Mouse (Mus musculus) lung, adult 2 months (tissue): ENCODE measurements around the gene Map4k5.

Source experiments
- CTCF ChIP-seq: fragments of 200-500 bp; IDR thresholded peaks from 2 replicates; pipeline ENCODE4 v1.5.1; 2011; ENCODE audit warnings: mild to moderate bottlenecking, low read length, control low read depth; ENCODE audit not compliant: insufficient read depth
- POLR2A ChIP-seq: fragments of 200-500 bp; IDR thresholded peaks from 2 replicates; pipeline ENCODE4 v1.6.1; 2011; ENCODE audit warnings: low read depth, mild to moderate bottlenecking, control low read depth, low read length, borderline replicate concordance; ENCODE audit errors: extremely low read depth

DNA sequence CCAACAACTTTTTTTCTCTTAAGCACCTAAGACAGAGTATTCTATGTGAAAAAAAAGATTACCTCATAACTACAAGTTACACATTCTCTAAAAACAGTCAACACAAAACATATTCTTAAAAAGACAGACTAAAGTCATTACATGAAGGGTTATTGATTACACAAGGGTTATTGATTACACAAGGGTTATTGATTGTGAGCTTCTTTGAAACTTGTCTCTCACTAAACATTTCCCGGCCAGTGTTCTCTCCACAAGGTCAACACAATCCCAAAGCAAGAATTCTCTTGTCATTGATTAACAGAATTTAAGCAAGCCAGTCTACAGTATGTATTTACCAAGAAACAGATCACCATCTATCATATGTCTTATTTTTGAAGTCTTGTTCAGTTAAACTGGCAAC, 29.1 kb upstream of the Map4k5 start:
- no peak for TF ChIP-seq POLR2A
- no peak for TF ChIP-seq CTCF
